Mouse (Mus musculus): Measurements from ENCODE around the gene Usp17la. TPM values are rescaled to one million over a fixed set of nuclear protein-coding genes. Genes with fewer than 3 reads are reported as not detected.

Gene Usp17la
- not detected in 2 replicates for polyA plus RNA-seq (2015; fragmentation: Nextera tagmentation; extraction: Ambion mirVana)

GRCm38 (mm10) chr7:104856709-104857108 lies at the start of gene Usp17la:
Gene Usp17la, plus strand, starts transcription at chr7:104857009.

GRCm38 (mm10) chr7:104842503-104842902 lies 14.3 kb upstream of the Usp17la start, which contains the start of gene Usp17lb:
Gene Usp17lb, minus strand, starts transcription at chr7:104842603.

GRCm38 (mm10) chr7:104877731-104878130 lies 20.9 kb downstream of the Usp17la start, which contains the start of gene Olfr665:
Gene Olfr665, plus strand, starts transcription at chr7:104878031.

GRCm38 (mm10) chr7:104895852-104896251 lies 39.0 kb downstream of the Usp17la start, which contains the start of gene Olfr666:
Gene Olfr666, minus strand, starts transcription at chr7:104895952.

Other genes starting within 250 kb of the Usp17la start
- not detected in 2 replicates for gene Olfr656, start 243.1 kb upstream of the Usp17la start, polyA plus RNA-seq (2015; fragmentation: Nextera tagmentation; extraction: Ambion mirVana)
- gene Olfr657, start 232.2 kb upstream of the Usp17la start, polyA plus RNA-seq (2015; fragmentation: Nextera tagmentation; extraction: Ambion mirVana) = not detected in 2 replicates
- not detected in 2 replicates for gene Olfr658, start 209.7 kb upstream of the Usp17la start, polyA plus RNA-seq (2015; fragmentation: Nextera tagmentation; extraction: Ambion mirVana)
- not detected in 2 replicates for gene Olfr659, start 190.3 kb upstream of the Usp17la start, polyA plus RNA-seq (2015; fragmentation: Nextera tagmentation; extraction: Ambion mirVana)
- gene Olfr661, start 170.5 kb upstream of the Usp17la start, polyA plus RNA-seq (2015; fragmentation: Nextera tagmentation; extraction: Ambion mirVana) = not detected in 2 replicates
- gene Usp17le, start 79.5 kb upstream of the Usp17la start, polyA plus RNA-seq (2015; fragmentation: Nextera tagmentation; extraction: Ambion mirVana) = not detected in 2 replicates
- not detected in 2 replicates for gene Usp17lb, start 14.4 kb upstream of the Usp17la start, polyA plus RNA-seq (2015; fragmentation: Nextera tagmentation; extraction: Ambion mirVana)
- not detected in 2 replicates for gene Olfr665, start 21.0 kb downstream of the Usp17la start, polyA plus RNA-seq (2015; fragmentation: Nextera tagmentation; extraction: Ambion mirVana)
- not detected in 2 replicates for gene Olfr666, start 38.9 kb downstream of the Usp17la start, polyA plus RNA-seq (2015; fragmentation: Nextera tagmentation; extraction: Ambion mirVana)
- not detected in 2 replicates for gene Olfr667, start 64.5 kb downstream of the Usp17la start, polyA plus RNA-seq (2015; fragmentation: Nextera tagmentation; extraction: Ambion mirVana)
- not detected in 2 replicates for gene Olfr668, start 71.0 kb downstream of the Usp17la start, polyA plus RNA-seq (2015; fragmentation: Nextera tagmentation; extraction: Ambion mirVana)
- not detected in 2 replicates for gene Olfr669, start 77.2 kb downstream of the Usp17la start, polyA plus RNA-seq (2015; fragmentation: Nextera tagmentation; extraction: Ambion mirVana)
- gene Olfr670, start 105.6 kb downstream of the Usp17la start, polyA plus RNA-seq (2015; fragmentation: Nextera tagmentation; extraction: Ambion mirVana) = not detected in 2 replicates
- not detected in 2 replicates for gene Olfr671, start 122.1 kb downstream of the Usp17la start, polyA plus RNA-seq (2015; fragmentation: Nextera tagmentation; extraction: Ambion mirVana)
- gene Olfr672, start 145.0 kb downstream of the Usp17la start, polyA plus RNA-seq (2015; fragmentation: Nextera tagmentation; extraction: Ambion mirVana) = not detected in 2 replicates
- not detected in 2 replicates for gene Olfr675, start 171.5 kb downstream of the Usp17la start, polyA plus RNA-seq (2015; fragmentation: Nextera tagmentation; extraction: Ambion mirVana)
- not detected in 2 replicates for gene Olfr676, start 175.7 kb downstream of the Usp17la start, polyA plus RNA-seq (2015; fragmentation: Nextera tagmentation; extraction: Ambion mirVana)
- gene Olfr677, start 194.4 kb downstream of the Usp17la start, polyA plus RNA-seq (2015; fragmentation: Nextera tagmentation; extraction: Ambion mirVana) = not detected in 2 replicates
- not detected in 2 replicates for gene Olfr678, start 207.5 kb downstream of the Usp17la start, polyA plus RNA-seq (2015; fragmentation: Nextera tagmentation; extraction: Ambion mirVana)
- gene Olfr679, start 224.2 kb downstream of the Usp17la start, polyA plus RNA-seq (2015; fragmentation: Nextera tagmentation; extraction: Ambion mirVana) = not detected in 2 replicates
- not detected in 2 replicates for gene Olfr680-ps1, start 235.8 kb downstream of the Usp17la start, polyA plus RNA-seq (2015; fragmentation: Nextera tagmentation; extraction: Ambion mirVana)

All from spleen, postnatal 0 days (tissue).